Mouse (Mus musculus) c-Kit-negative CD71-positive TER-119-positive erythroid progenitor cells, embryonic 14.5 days (primary cell): ENCODE measurements around the gene Gmcl1.
A peak's percentile ranks its signal among the peaks of the same experiment; 100 is the strongest.

ENCODE experiments used
- DNase-seq: peaks from one replicate; pipeline ENCODE4 v3.0.0-alpha.2; 2013; ENCODE audit warnings: low read depth, low spot score

The Gmcl1 gene

GRCm38 (mm10) chr6:86736313-86736712 lies 3.1 kb upstream of the Gmcl1 start:
- no peak for DNase-seq

GRCm38 (mm10) chr6:86732276-86733173 lies 658 bp downstream of the Gmcl1 start:
- peak; percentile 36 for DNase-seq

- DNase-seq, result no peak
These were observed 4.5 kb downstream of the Gmcl1 start for GRCm38 (mm10) chr6:86728711-86729110.

- no peak for DNase-seq
These were observed 11.2 kb downstream of the Gmcl1 start for GRCm38 (mm10) chr6:86721977-86722376.

GRCm38 (mm10) chr6:86708072-86708774 lies 25.0 kb downstream of the Gmcl1 start:
- no peak for DNase-seq

GRCm38 (mm10) chr6:86702577-86702976 lies 30.6 kb downstream of the Gmcl1 start:
- DNase-seq, result no peak

GRCm38 (mm10) chr6:86697903-86698302 lies 35.3 kb downstream of the Gmcl1 start:
- DNase-seq, result no peak

- DNase-seq, result no peak
These were observed 37.0 kb downstream of the Gmcl1 start for GRCm38 (mm10) chr6:86696213-86696612.

- DNase-seq, result peak; percentile 54
These were observed 38.7 kb downstream of the Gmcl1 start for GRCm38 (mm10) chr6:86694465-86694864.

- DNase-seq, result no peak
These were observed 43.5 kb downstream of the Gmcl1 start for GRCm38 (mm10) chr6:86689671-86690070.

GRCm38 (mm10) chr6:86686971-86687370 lies 46.2 kb downstream of the Gmcl1 start:
- no peak for DNase-seq

- no peak for DNase-seq
These were observed 48.5 kb downstream of the Gmcl1 start for GRCm38 (mm10) chr6:86684655-86685011.

GRCm38 (mm10) chr6:86683872-86684654 lies 49.1 kb downstream of the Gmcl1 start, which contains the start of gene Snrnp27:
Snrnp27 (minus strand) TSS chr6:86684522.
- peak; percentile 85 for DNase-seq

- no peak for DNase-seq
These were observed 51.9 kb downstream of the Gmcl1 start for GRCm38 (mm10) chr6:86681289-86681688.

- DNase-seq, result no peak
These were observed 54.8 kb downstream of the Gmcl1 start for GRCm38 (mm10) chr6:86678341-86678740.

GRCm38 (mm10) chr6:86670873-86671272 lies 62.3 kb downstream of the Gmcl1 start:
- DNase-seq, result peak; percentile 77

GRCm38 (mm10) chr6:86669240-86669727 lies 63.9 kb downstream of the Gmcl1 start:
- DNase-seq, result peak; percentile 99

GRCm38 (mm10) chr6:86668580-86669239 lies 64.5 kb downstream of the Gmcl1 start, which contains the start of gene Mxd1:
Mxd1 (minus strand) TSS chr6:86669161.
- no peak for DNase-seq

- no peak for DNase-seq
These were observed 66.1 kb downstream of the Gmcl1 start for GRCm38 (mm10) chr6:86667061-86667460.

- no peak for DNase-seq
These were observed 67.4 kb downstream of the Gmcl1 start for GRCm38 (mm10) chr6:86665560-86666307.
